Mouse (Mus musculus) intestine, embryonic 14.5 days (tissue): Measurements from ENCODE around the gene Rcor3. TPM values are rescaled to one million over a fixed set of nuclear protein-coding genes. Genes with fewer than 3 reads are reported as not detected.

Experiments used
- ATAC-seq: fragments of 200-750 bp; cut with Nextera tagmentation; replicated peaks from 2 replicates; pipeline ENCODE4 v1.8.0; 2017; ENCODE audit warnings: low read depth, moderate number of reproducible peaks, moderate TSS enrichment, moderate library complexity; ENCODE audit not compliant: low FRiP score, low TSS enrichment
- DNase-seq: peaks from one replicate; pipeline ENCODE4 v3.0.0-alpha.2; 2018; ENCODE audit warnings: low spot score
- H3K27ac ChIP-seq: fragments of 300-500 bp; sonication (generic); 2 replicates; pipeline ENCODE4 v1.5.1; 2014; ENCODE audit warnings: low read depth, mild to moderate bottlenecking, control low read depth
- H3K27me3 ChIP-seq: fragments of 300-500 bp; sonication (generic); replicated peaks from 2 replicates; pipeline ENCODE4 v1.6.1; 2014; ENCODE audit warnings: low read length, control low read depth; ENCODE audit not compliant: control insufficient read depth, insufficient read depth
- H3K36me3 ChIP-seq: fragments of 300-500 bp; sonication (generic); 2 replicates; pipeline ENCODE4 v1.6.1; 2014; ENCODE audit warnings: low read length, control low read depth; ENCODE audit not compliant: control insufficient read depth, insufficient read depth
- H3K4me1 ChIP-seq: fragments of 300-500 bp; sonication (generic); replicated peaks from 2 replicates; pipeline ENCODE4 v1.6.1; 2014; ENCODE audit warnings: low read length, control low read depth, mixed read lengths; ENCODE audit not compliant: control insufficient read depth, insufficient read depth
- H3K4me2 ChIP-seq: fragments of 300-500 bp; sonication (generic); 2 replicates; pipeline ENCODE4 v1.6.1; 2014; ENCODE audit warnings: low read length
- H3K4me3 ChIP-seq: fragments of 300-500 bp; sonication (generic); 2 replicates; pipeline ENCODE4 v1.5.1; 2014; ENCODE audit warnings: low read depth, low read length, control low read depth, mixed read lengths
- H3K9ac ChIP-seq: fragments of 300-500 bp; sonication (generic); 2 replicates; pipeline ENCODE4 v1.6.1; 2014; ENCODE audit warnings: mild to moderate bottlenecking, low read length
- H3K9me3 ChIP-seq: fragments of 300-500 bp; sonication (generic); 2 replicates; pipeline ENCODE4 v1.6.1; 2016; ENCODE audit warnings: low read length, control low read depth; ENCODE audit not compliant: control insufficient read depth
- WGBS: fragments of 180-500 bp; shearing (Covaris S2); extraction: QIAGEN DNeasy Blood & Tissue Kit; methylation state at CpG from one replicate; pipeline ENCODE4 v1.1.7; 2014; 5-methylcytosine and 5-hydroxymethylcytosine counted together
- polyA plus RNA-seq: library from polyadenylated mRNA; unstranded; fragments of >200 nt; fragmentation: Nextera tagmentation; extraction: Ambion mirVana; gene quantifications from 2 replicates; pipeline ENCODE4 v1.2.1, GENCODE M21; 2014

Gene Rcor3
- polyA plus RNA-seq, 1 experiment from 2014 or later, result 31.1 TPM

DNA sequence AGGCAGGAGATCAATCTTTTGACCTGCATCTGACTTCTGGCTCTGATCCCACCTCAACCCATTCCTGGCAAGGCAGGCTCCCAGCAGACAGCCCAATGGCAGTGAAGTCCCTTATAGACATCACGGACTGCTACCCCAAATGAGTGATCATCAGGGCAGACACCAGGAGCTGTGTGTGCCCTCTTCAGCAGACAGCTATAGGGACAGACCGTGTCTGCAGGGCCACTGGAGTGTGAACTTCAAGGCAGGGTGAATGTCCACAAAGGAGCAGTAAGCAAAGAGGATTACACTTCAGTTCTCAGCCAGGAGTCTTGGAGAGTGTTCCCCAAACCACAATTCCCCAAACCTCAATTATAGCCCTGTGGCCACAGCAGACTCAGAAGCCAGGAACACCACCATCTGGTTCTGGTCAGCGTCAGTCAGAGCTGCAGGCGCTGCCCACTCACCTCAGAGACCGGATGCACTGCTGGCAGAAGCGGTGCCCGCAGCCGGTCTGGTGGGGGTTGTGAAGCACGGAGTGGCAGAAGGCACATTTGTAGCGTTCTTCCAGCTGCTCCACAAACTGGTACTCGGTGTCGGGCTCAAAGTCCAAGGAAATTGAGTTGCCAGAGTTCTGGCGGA is 67.8 kb downstream of the Rcor3 start:
- ATAC-seq, result peak; percentile 18; the same call in 1 of the 2 replicates
- no peak overlapping the region for H3K9ac ChIP-seq
- H3K36me3 ChIP-seq, result peaks cover 19% of the 10 kb centered on the region
- WGBS, result 27% methylated on average over 13 of the region's 13 CpGs
- H3K4me1 ChIP-seq, result peaks cover 26% of the 10 kb centered on the region
- H3K9me3 ChIP-seq, result no peaks in the 10 kb centered on the region
- peak overlapping the region; percentile 65 for H3K27ac ChIP-seq
- H3K4me2 ChIP-seq, result peak overlapping the region; percentile 34
- H3K4me3 ChIP-seq, result no peak overlapping the region
- H3K27me3 ChIP-seq, result no peaks in the 10 kb centered on the region
- DNase-seq, result no peak

DNA sequence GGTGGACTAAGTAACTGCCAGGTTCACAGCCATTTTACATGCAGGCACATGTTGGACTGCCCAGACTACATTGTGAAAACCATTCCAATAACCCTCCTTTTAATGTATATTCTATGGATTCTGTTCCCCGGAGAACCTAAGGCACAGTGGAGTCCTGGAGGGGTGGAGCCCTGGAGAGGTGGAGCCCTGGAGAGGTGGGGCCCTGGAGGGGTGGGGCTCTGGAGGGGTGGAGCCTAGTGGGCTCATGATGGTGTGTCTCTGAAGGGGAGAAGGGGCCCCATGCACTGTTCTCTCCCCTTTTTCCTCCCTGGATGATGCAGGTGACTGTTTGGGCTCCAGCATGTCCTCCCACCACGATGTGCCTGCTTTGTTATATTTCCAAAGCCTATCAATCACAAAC is 69.7 kb downstream of the Rcor3 start:
- no peak overlapping the region for H3K27ac ChIP-seq
- H3K9ac ChIP-seq, result no peak overlapping the region
- H3K4me3 ChIP-seq, result no peak overlapping the region
- H3K9me3 ChIP-seq, result peaks cover 5% of the 10 kb centered on the region; the same call in 1 of the 2 replicates
- no peak for DNase-seq
- peaks cover 19% of the 10 kb centered on the region for H3K4me1 ChIP-seq
- no peak overlapping the region for H3K4me2 ChIP-seq
- H3K36me3 ChIP-seq, result peaks cover 33% of the 10 kb centered on the region
- no peaks in the 10 kb centered on the region for H3K27me3 ChIP-seq
- no peak for ATAC-seq
- WGBS, result 45% methylated on average over 2 of the region's 2 CpGs

DNA sequence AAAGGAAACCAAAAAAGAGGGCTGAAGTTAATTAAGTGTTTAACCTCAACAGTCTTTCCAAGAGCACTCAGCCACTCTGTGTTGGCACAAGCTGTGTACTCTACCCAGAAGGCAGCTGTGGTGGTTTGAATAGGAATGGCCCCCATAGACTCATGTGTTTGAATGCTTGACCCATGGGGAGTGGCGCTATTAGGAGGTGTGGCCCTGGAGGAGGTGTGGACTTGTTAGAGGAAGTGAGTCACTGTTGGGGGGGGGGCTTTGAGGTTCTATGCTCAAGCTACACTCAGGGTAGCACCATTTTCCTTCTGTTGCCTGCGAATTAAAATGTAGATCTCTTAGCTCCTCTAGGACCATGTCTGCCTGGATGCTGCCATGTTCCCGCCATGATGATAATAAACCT is 70.9 kb downstream of the Rcor3 start:
- ATAC-seq (no peak), DNase-seq (no peak)
- Histone ChIP-seq H3K27me3 (no peaks in the 10 kb centered on the region), H3K9ac (no peak overlapping the region), H3K9me3 (peaks cover 5% of the 10 kb centered on the region; the same call in 1 of the 2 replicates), H3K27ac (no peak overlapping the region), H3K36me3 (peaks cover 43% of the 10 kb centered on the region), H3K4me3 (no peak overlapping the region), H3K4me1 (peaks cover 17% of the 10 kb centered on the region), H3K4me2 (no peak overlapping the region)
- 98% methylated on average over 3 of the region's 3 CpGs for WGBS

DNA sequence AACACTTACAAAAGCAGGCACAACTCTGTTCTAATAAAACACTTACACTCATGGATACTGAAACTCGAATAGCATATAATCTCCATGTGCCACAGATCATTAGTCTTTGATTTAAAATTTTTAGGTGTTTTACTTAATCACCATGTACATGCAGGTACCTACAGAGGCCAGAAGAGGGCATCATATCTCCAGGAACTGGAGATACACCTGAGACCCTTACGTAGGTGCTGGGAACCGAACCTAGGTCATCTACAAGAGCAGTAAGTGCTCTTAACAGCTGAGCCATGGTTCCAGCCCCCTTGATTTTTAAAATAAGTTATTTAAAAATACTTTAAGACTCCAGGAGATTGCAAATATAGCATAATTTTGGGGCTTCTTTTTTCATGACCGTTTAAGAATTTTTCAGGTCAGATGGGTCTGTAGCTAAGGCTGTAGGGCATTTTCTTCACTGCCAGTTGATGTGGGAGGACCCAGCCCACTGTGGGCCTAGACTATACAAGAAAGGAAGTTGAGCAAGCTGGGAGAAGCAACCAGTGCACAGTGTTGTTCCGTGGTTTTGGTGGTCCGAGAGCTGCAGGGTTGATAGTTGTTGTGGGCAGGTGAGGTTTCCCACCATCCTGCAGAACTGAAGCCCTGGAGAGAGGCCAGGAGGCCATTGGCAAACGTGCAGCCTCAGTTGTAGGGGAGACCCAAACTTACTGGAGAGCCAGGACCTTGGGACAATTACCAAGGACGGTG is 74.5 kb downstream of the Rcor3 start:
- Histone ChIP-seq H3K27me3 (no peaks in the 10 kb centered on the region), H3K36me3 (peaks cover 60% of the 10 kb centered on the region), H3K4me3 (no peak overlapping the region), H3K9me3 (peaks cover 5% of the 10 kb centered on the region; the same call in 1 of the 2 replicates), H3K4me2 (no peak overlapping the region), H3K9ac (no peak overlapping the region), H3K27ac (no peak overlapping the region), H3K4me1 (peaks cover 3% of the 10 kb centered on the region; the same call in 1 of the 2 replicates)
- DNase-seq (no peak), ATAC-seq (no peak)
- 95% methylated on average over 8 of the region's 8 CpGs for WGBS

DNA sequence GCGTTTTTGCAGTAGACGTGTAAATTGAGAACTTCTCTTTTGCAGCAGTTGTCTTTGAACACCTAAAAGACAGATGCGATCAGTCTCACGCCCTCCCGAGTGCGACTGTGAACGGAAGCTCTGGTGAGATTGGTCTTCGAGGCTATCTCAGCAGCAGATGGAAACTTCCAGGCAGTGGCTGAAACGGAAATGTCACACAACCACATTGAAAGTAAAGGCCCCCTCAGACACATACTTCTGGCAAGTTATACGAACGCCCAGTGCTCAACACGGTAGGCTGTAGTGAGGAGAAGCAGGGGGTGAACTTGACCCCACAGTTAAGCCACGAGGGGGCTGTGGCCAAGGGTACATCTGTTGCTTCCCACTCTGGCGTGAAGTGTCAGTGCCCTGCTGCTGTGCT is 75.2 kb downstream of the Rcor3 start:
- no peak overlapping the region for H3K4me3 ChIP-seq
- H3K9me3 ChIP-seq, result peaks cover 5% of the 10 kb centered on the region; the same call in 1 of the 2 replicates
- no peak overlapping the region for H3K4me2 ChIP-seq
- H3K27me3 ChIP-seq, result no peaks in the 10 kb centered on the region
- DNase-seq (no peak), ATAC-seq (no peak)
- H3K36me3 ChIP-seq, result peaks cover 67% of the 10 kb centered on the region
- no peak overlapping the region for H3K27ac ChIP-seq
- 92% methylated on average over 14 of the region's 14 CpGs for WGBS
- no peak overlapping the region for H3K9ac ChIP-seq
- peaks cover 3% of the 10 kb centered on the region; the same call in 1 of the 2 replicates for H3K4me1 ChIP-seq

DNA sequence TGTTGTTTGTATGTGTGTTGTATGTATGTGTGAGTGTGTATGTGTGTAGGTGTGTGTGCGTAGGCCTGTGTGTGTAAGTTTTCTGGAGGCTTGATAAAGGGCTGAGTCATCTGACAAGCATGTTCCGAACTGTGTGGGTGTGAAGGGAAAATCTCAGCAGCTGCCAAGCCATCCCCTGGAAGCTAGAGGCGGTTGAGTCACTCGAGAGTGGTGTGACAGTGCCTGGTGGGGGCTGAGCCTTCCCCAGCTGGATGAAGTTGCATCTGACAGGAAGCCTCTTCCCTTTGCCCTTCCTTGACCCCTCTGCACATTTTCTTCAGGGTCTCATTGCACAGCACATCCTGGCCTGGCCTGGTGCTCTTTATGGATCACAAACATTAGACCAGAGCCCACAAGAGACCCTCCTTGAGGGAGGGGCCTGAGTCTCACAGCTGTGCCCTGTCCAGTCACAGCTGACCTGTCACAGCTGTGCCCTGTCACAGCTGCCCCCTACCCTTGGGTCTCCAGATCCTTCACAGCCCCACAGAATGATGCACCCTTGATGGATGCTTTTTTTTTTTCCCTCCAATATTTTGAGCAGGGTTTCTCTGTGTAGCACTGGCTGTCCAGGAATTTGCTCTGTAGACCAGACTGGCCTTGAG is 76.1 kb downstream of the Rcor3 start:
- Histone ChIP-seq H3K4me2 (no peak overlapping the region), H3K36me3 (peaks cover 69% of the 10 kb centered on the region), H3K4me3 (no peak overlapping the region), H3K9me3 (peaks cover 5% of the 10 kb centered on the region; the same call in 1 of the 2 replicates), H3K27me3 (no peaks in the 10 kb centered on the region), H3K4me1 (peaks cover 3% of the 10 kb centered on the region; the same call in 1 of the 2 replicates), H3K27ac (no peak overlapping the region), H3K9ac (no peak overlapping the region)
- WGBS, result 47% methylated on average over 4 of the region's 4 CpGs
- DNase-seq (no peak), ATAC-seq (no peak)

DNA sequence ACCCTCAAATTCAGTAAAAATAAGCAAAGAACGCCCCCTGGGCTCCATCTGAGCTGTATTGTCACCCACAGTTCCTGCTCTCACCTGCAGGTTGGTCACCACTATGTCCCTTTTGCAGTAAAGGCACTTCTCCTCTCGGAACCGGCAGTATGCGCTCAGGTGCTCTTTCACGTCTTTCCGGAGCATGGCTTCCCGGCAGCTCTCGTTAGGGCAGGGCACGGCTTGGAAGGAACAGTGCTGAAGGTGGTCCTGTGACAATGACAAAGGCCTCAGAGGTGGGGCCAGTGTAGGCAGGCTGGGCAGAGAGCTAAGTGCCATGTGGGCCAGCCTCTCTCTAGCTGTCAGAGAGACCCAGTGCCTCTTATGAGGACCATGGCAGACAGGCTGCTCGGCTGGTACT is 79.0 kb downstream of the Rcor3 start:
- Histone ChIP-seq H3K9me3 (peaks cover 5% of the 10 kb centered on the region; the same call in 1 of the 2 replicates), H3K4me1 (peaks cover 3% of the 10 kb centered on the region; the same call in 1 of the 2 replicates), H3K27ac (no peak overlapping the region), H3K4me2 (no peak overlapping the region), H3K36me3 (peaks cover 53% of the 10 kb centered on the region), H3K27me3 (no peaks in the 10 kb centered on the region), H3K9ac (no peak overlapping the region), H3K4me3 (no peak overlapping the region)
- ATAC-seq (no peak), DNase-seq (no peak)
- 88% methylated on average over 10 of the region's 10 CpGs for WGBS

DNA sequence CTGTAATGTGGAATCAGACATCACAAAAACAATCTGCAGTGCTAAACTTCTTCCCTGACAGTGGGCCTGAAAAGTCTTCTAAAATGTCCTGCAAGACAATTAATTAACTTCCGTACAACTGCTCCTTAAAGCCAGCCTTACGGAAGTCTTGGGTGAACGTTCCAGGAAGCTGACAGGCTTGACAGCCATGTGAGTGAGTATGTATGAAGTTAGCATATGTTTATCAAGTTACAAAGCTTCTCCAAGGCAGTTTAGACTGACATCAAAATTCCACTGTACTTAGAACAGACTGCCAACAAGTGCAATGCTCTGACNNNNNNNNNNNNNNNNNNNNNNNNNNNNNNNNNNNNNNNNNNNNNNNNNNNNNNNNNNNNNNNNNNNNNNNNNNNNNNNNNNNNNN is 84.1 kb downstream of the Rcor3 start:
- H3K4me3 ChIP-seq, result no peak overlapping the region
- ATAC-seq (no peak), DNase-seq (no peak)
- no peak overlapping the region for H3K27ac ChIP-seq
- peaks cover 38% of the 10 kb centered on the region for H3K36me3 ChIP-seq
- H3K9ac ChIP-seq, result no peak overlapping the region
- no peaks in the 10 kb centered on the region for H3K9me3 ChIP-seq
- H3K4me1 ChIP-seq, result no peaks in the 10 kb centered on the region
- no peaks in the 10 kb centered on the region for H3K27me3 ChIP-seq
- whole genome bisulfite sequencing, result 65% methylated on average over 3 of the region's 3 CpGs
- no peak overlapping the region for H3K4me2 ChIP-seq
